Mouse (Mus musculus): ENCODE data around the gene Tacc2.

Gene Tacc2

GRCm38 (mm10) chr7:130762071-130762897 lies 185.0 kb downstream of the Tacc2 start:
- in situ Hi-C loops (cut with MboI; ENCODE audit: low sequenced_read_pairs) = loop anchor here (10.0 kb wide), 1 partner anchor 153 kb away; no protein-coding TSS in a partner anchor

- in situ Hi-C loops (cut with MboI; ENCODE audit: low sequenced_read_pairs) = loop anchor here (10.0 kb wide), 1 partner anchor 151 kb away; no protein-coding TSS in a partner anchor
Observed at GRCm38 (mm10) chr7:130764160-130764559, 186.9 kb downstream of the Tacc2 start.

- in situ Hi-C loops (cut with MboI; ENCODE audit: low sequenced_read_pairs) = loop anchor here (10.0 kb wide), 1 partner anchor 148 kb away; no protein-coding TSS in a partner anchor
Observed at GRCm38 (mm10) chr7:130766411-130767170, 189.4 kb downstream of the Tacc2 start.

- in situ Hi-C loops (cut with MboI; ENCODE audit: low sequenced_read_pairs) = loop anchor here (10.0 kb wide), 1 partner anchor 147 kb away; no protein-coding TSS in a partner anchor
Observed at GRCm38 (mm10) chr7:130768151-130768550, 190.9 kb downstream of the Tacc2 start.

- in situ Hi-C loops (cut with MboI; ENCODE audit: low sequenced_read_pairs) = no loop called here
Observed at GRCm38 (mm10) chr7:130770707-130771106, 193.5 kb downstream of the Tacc2 start.

- in situ Hi-C loops (cut with MboI; ENCODE audit: low sequenced_read_pairs) = no loop called here
Observed at GRCm38 (mm10) chr7:130773171-130773830, 196.1 kb downstream of the Tacc2 start.

GRCm38 (mm10) chr7:130773914-130774630 lies 196.8 kb downstream of the Tacc2 start, which contains the start of gene Btbd16:
Btbd16 (plus strand) TSS chr7:130774069.
- in situ Hi-C loops (cut with MboI; ENCODE audit: low sequenced_read_pairs) = no loop called here

GRCm38 (mm10) chr7:130780866-130781419 lies 203.7 kb downstream of the Tacc2 start:
- in situ Hi-C loops (cut with MboI; ENCODE audit: low sequenced_read_pairs) = no loop called here

- in situ Hi-C loops (cut with MboI; ENCODE audit: low sequenced_read_pairs) = no loop called here
Observed at GRCm38 (mm10) chr7:130782501-130783050, 205.3 kb downstream of the Tacc2 start.

- in situ Hi-C loops (cut with MboI; ENCODE audit: low sequenced_read_pairs) = no loop called here
Observed at GRCm38 (mm10) chr7:130785923-130786575, 208.8 kb downstream of the Tacc2 start.

- in situ Hi-C loops (cut with MboI; ENCODE audit: low sequenced_read_pairs) = no loop called here
Observed at GRCm38 (mm10) chr7:130786708-130787107, 209.5 kb downstream of the Tacc2 start.

GRCm38 (mm10) chr7:130787537-130787936 lies 210.3 kb downstream of the Tacc2 start:
- in situ Hi-C loops (cut with MboI; ENCODE audit: low sequenced_read_pairs) = no loop called here

GRCm38 (mm10) chr7:130788950-130789349 lies 211.7 kb downstream of the Tacc2 start:
- in situ Hi-C loops (cut with MboI; ENCODE audit: low sequenced_read_pairs) = no loop called here

- in situ Hi-C loops (cut with MboI; ENCODE audit: low sequenced_read_pairs) = no loop called here
Observed at GRCm38 (mm10) chr7:130789456-130789855, 212.2 kb downstream of the Tacc2 start.

- in situ Hi-C loops (cut with MboI; ENCODE audit: low sequenced_read_pairs) = no loop called here
Observed at GRCm38 (mm10) chr7:130793671-130794070, 216.4 kb downstream of the Tacc2 start.

- in situ Hi-C loops (cut with MboI; ENCODE audit: low sequenced_read_pairs) = no loop called here
Observed at GRCm38 (mm10) chr7:130796786-130797185, 219.5 kb downstream of the Tacc2 start.

GRCm38 (mm10) chr7:130797524-130797923 lies 220.3 kb downstream of the Tacc2 start:
- in situ Hi-C loops (cut with MboI; ENCODE audit: low sequenced_read_pairs) = no loop called here

- in situ Hi-C loops (cut with MboI; ENCODE audit: low sequenced_read_pairs) = no loop called here
Observed at GRCm38 (mm10) chr7:130799418-130799817, 222.2 kb downstream of the Tacc2 start.

GRCm38 (mm10) chr7:130800681-130801080 lies 223.4 kb downstream of the Tacc2 start:
- in situ Hi-C loops (cut with MboI; ENCODE audit: low sequenced_read_pairs) = no loop called here
